Mouse (Mus musculus) left cerebral cortex, postnatal 14 days (tissue): Measurements from ENCODE around the gene Tmem176a. TPM values are rescaled to one million over a fixed set of nuclear protein-coding genes. Genes with fewer than 3 reads are reported as not detected.

Experiments used
- DNase-seq, 2 experiments: peaks; one replicate each; pipeline ENCODE4 v3.0.0; 2021 to 2022; ENCODE audit warnings: low spot score in 2 of 2, mixed read lengths in 1 of 2
- intact Hi-C: fragments of 180-260 bp; cut with DNase I; formaldehyde crosslinking; loops from one replicate; pipeline ENCODE4 v1.15.1; 2025
- total RNA-seq, 2 experiments: library from RNA; stranded (reverse); gene quantifications; 2 replicates each; pipeline ENCODE4 v1.2.3; 2021

Tmem176a gene
- total RNA-seq, 2 experiments from 2014 or later = 20.4 to 23.8 TPM

DNA sequence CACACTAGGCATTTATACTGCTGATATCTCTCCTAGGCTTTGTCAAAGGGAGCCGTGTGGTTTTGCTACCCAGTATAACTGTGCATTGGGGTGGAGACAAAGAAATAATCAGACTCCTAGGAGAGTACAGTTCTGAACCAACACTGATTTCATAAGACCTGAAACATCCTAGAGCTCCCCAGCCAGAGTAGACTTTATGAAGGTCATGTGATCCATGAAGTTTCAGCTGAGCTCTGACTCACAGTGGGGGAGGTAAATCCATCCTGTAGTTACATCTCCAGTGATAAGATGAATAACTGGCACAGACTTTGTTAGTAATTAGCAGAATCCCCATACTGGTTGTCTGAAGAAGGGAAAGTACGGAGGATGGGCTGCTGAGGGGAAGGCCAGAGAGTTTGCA lies 29.1 kb downstream of the Tmem176a start:
- intact Hi-C loops = no loop called here
- DNase-seq = no peak

DNA sequence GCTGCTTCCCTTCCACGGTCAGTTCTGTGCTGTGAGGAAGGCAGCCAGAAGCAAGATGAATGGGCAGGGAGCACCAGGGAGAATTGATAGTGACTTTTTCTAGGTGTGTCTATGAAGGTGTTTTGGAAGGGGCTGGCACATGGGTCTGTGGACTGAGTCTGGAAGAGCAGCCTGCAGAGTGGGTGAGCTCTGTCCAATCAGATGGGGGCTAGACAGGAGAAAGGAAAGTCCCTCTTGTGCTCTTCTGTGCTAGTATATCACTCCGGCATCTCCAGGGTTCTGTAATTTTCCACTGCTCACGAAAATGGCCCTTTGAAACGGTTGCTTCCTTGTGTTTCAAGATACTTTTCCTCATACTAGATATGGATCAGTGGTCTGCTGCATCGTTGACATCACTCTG lies 31.9 kb downstream of the Tmem176a start, which contains the start of gene Aoc1:
Gene Aoc1 (plus strand): TSS at position 301 of the 400 bp plus-strand sequence.
- intact Hi-C loops = no loop called here
- DNase-seq = no peak

DNA sequence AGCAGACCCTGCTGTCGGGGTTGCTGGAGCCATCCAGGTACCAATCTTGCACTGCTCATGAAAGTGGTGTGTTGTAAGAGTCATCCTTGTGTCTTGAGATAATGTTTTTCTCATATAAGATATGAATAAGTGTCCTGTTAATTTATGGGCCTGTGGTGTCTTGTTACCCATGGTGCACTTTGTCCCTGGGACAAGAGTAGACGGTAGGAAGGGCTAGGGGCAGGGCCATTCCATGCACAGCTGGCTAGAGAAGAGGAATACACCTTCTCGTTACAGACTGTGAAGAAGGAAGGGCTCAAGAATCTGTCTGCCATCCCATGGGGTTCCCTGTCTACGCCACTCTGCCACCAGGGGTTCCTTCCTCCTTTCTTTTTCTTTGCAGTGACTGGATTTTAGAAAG lies 33.9 kb downstream of the Tmem176a start:
- DNase-seq = no peak
- intact Hi-C loops = no loop called here

DNA sequence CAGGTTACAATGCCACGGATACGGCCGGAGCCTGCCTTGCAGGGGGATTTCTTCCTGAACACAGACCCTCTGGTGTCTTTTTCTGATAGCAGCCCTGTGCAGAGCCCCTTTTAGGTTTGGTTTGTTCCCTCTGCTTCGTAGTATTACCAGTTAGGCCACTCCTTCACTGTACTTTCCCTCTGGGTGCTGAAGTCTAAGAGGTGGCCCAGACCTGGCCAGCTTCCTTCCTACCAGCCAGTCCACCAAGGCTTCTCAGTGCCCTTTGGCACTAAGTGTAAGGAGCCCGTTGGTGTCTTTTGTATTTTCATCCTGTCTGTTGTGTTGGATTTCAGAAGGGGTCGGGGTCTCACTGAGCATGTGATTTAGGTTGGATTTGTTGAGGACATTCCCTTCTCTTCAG lies 34.8 kb downstream of the Tmem176a start:
- DNase-seq = no peak
- intact Hi-C loops = no loop called here

DNA sequence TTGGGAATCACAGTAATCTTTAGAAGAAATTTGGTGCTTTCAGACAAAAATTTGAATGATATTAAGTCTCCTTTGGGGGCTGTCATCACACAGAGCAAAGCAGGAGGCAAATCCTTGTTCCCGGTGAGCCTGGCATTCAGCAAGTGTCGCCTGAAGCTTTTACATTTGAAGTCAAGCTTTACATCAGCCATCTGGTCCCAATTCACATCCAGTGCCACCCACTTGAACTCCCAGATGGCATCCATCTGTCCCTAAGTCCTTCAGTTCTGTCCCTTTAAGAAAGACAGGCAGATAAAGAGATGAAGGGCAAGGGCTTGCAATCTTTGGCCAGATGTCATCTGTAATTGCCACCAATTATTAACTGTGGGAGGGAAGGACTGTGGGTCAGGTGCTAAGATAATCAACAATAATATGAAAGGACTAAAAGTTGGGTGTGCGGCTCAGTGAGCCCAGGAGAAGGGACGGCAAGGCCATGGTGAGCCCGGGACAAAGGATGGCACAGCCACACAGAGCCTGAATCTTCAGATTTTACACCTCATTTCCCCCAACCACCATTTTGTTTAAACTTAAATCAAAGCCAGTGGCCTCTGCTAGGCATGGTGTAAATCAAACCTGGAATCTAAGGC lies 35.9 kb downstream of the Tmem176a start:
- DNase-seq = peak; percentile 12
- intact Hi-C loops = no loop called here

DNA sequence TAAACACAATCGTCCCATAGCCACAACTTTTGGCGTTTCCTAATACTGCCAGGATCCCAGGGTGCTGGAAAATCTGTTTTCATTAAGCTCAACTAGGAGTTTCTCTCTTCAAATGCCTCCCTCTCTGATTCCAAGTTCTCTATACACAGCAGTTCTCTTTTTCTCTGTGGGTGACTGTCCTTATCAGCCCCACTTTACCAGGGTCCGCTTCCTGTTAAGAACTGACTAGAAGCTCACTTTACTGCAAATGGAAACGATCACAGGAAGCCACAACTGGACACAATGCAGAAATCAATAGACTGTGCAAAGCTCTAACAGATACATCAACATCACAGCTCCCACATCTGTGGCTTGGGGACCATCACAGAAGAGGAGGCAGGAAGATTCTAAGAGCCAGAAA lies 53.5 kb downstream of the Tmem176a start:
- intact Hi-C loops = no loop called here
- DNase-seq = no peak

DNA sequence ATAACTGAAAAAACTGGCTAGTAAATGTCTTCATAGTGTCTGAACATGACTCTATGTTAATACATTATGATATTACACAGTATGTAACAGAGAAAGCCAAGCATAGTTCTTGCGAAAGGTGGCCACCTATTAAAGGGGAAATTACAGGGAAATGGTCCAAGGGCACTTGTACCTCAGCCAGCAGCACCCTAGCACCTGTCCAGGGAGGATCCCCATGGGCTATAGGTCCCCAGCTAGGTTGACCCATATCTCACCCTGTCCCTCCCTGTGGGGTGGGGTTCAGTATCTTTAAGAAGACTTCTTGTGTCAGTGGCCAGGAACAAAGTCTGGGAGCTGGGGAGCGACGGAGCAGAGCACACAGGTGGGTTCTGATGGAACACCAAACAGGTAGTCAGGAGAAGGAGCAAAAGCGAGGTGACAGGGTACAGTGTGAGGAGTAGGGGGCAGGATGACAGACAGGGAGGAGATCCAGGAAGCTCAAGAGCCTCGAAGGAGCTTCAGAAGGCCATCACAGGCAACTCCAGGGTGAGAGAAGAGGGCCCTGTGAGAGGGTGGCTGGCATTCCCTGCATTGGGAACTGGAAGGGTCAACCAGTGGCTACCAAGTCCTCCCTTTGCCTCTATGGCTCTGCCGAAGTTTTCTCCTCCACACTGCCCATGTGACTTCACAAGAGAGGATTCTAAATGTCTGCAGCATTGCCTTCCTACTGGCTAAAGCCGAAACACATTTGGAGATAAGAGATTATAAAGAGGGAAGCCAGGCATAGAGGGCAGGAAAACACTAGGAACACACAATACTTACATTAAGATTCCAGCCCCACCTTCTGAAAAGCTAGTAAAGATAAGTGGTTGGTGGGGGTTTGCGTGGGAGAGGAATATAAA lies 54.5 kb downstream of the Tmem176a start:
- intact Hi-C loops = no loop called here
- no peak for DNase-seq

DNA sequence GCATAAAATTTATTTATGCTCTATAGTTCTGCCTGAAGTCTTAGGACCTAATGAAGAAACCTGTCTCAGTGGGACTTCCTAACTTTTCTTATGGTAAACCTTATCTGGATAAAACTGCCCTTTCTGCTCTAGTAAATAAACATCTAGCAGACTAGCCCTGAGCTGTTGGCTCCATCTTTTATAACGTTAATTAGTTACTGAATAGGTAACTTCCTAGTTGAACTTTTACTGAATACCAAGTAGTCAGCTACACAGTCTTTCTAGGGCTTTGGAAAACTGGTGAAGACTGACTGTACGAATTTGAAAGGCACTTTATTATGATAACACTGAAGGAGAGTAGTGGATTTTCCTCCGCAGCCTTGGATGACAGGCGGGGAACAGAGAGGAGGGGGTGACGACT lies 55.2 kb downstream of the Tmem176a start:
- intact Hi-C loops = no loop called here

More for the DNA sequence above, 55.2 kb downstream of the Tmem176a start:
- no peak for DNase-seq

Other genes with a start within 250 kb of the Tmem176a start
- 10 to 100 TPM; 34.0 to 36.7 TPM for gene Repin1, start 247.0 kb upstream of the Tmem176a start, total RNA-seq
- gene Gm44965, start 247.0 kb upstream of the Tmem176a start, total RNA-seq = not detected
- gene Zfp775, start 238.9 kb upstream of the Tmem176a start, total RNA-seq = 1 to 10 TPM; 6.0 to 7.4 TPM
- gene AI854703, start 214.2 kb upstream of the Tmem176a start, total RNA-seq = 10 to 100 TPM; 15.6 to 18.4 TPM
- gene Gimap8, start 193.7 kb upstream of the Tmem176a start, total RNA-seq = under 1 TPM; 0.97 to 0.99 TPM
- 1 to 10 TPM in 1 of 2 experiments, under 1 TPM in 1; 0.83 to 1.4 TPM for gene Gimap9, start 164.8 kb upstream of the Tmem176a start, total RNA-seq
- under 1 TPM; 0.40 to 0.90 TPM for gene Gimap4, start 156.4 kb upstream of the Tmem176a start, total RNA-seq
- 1 to 10 TPM; 6.4 to 6.5 TPM for gene Gimap6, start 132.7 kb upstream of the Tmem176a start, total RNA-seq
- 1 to 10 TPM in 1 of 2 experiments, not detected in 1; 1.4 TPM for gene Gm28053, start 122.3 kb upstream of the Tmem176a start, total RNA-seq
- not detected for gene Gimap7, start 122.3 kb upstream of the Tmem176a start, total RNA-seq
- gene Gimap1, start 101.9 kb upstream of the Tmem176a start, total RNA-seq = 1 to 10 TPM; 2.2 TPM
- 1 to 10 TPM in 1 of 2 experiments, under 1 TPM in 1; 0.77 to 1.5 TPM for gene Gimap5, start 94.7 kb upstream of the Tmem176a start, total RNA-seq
- not detected for gene Gimap3, start 70.1 kb upstream of the Tmem176a start, total RNA-seq
- gene Tmem176b, start 577 bp downstream of the Tmem176a start, total RNA-seq = 10 to 100 TPM; 45.7 to 47.3 TPM
- gene Aoc1, start 32.0 kb downstream of the Tmem176a start, total RNA-seq = not detected
- gene 1600015I10Rik, start 89.0 kb downstream of the Tmem176a start, total RNA-seq = not detected
- gene Doxl2, start 134.0 kb downstream of the Tmem176a start, total RNA-seq = not detected
- gene Svs1, start 145.9 kb downstream of the Tmem176a start, total RNA-seq = not detected
- under 1 TPM; 0.70 to 0.99 TPM for gene Gpnmb, start 195.6 kb downstream of the Tmem176a start, total RNA-seq
- 10 to 100 TPM; 25.8 to 26.9 TPM for gene Malsu1, start 232.9 kb downstream of the Tmem176a start, total RNA-seq